Mouse (Mus musculus): ENCODE data around the gene Gm3159.
"Not testable (repeated sequence)": the region's sequence is repeated elsewhere in the genome, so short reads cannot be mapped to it uniquely, and the experiment has no call there.

Gene Gm3159

GRCm38 (mm10) chr14:4397226-4397625 is at the start of gene Gm3159:
Gene Gm3159, plus strand, starts transcription at chr14:4397526.
- not testable (repeated sequence) for DNase-seq (ENCODE audit: low spot score in 2 of 2)

DNA sequence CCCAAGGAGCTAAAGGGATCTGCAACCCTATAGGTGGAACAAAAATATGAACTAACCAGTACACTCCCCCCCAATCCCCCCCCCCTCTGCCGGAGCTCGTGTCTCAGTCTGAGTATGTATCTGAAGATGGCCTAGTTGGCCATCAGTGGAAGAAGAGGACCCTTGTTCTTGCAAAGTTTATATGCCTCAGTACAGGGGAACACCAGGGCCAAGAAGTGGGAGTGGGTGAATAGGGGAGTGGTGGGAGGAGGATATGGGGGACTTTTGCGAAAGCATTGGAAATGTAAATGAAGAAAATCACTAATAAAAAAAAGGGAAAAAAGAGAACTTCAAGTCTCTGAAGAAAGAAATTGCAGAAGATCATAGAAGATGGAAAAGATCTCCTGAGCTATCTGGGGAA is 28.3 kb upstream of the Gm3159 start:
- DNase-seq (ENCODE audit: low spot score in 2 of 2): not testable (repeated sequence)

- DNase-seq (ENCODE audit: low spot score in 2 of 2): not testable (repeated sequence)
Measured at GRCm38 (mm10) chr14:4369691-4370090, 27.6 kb upstream of the Gm3159 start.

DNA sequence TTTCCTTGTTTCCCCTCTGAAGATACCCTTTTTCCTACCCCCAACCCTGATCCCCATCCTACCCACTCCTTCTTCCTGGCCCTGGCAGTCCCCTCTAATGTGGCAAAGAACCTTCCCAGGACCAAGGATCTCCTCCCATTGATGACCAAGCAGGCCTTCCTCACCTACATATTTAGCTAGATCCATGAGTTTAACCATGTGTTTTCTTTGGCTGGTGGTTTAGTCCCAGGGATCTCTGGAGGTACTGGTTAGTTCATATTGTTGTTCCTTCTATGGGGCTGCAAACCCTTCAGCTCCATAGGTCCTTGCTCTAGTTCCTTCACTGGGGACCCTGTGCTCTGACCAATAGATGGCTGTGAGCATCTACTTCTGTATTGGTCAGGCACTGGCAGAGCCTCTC is 19.5 kb upstream of the Gm3159 start:
- DNase-seq (ENCODE audit: low spot score in 2 of 2): not testable (repeated sequence)

DNA sequence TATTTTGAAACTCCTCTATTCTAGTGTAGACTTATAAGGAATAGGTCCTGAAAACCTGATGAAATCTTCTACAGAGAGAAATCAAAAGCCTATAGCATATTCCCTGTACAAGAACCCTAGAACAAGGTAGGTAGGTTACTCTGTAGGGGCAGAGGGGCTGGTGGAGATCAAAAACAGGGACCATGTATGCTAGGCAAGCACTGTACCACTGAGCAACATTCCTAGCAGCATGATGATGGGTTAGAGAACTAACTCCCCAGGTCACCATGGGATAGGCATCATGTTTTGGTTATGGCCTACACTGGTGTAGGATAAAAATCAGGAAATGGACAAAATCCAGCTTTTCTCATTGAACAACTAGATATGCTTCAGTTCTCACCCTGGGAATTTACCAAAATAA is 11.7 kb upstream of the Gm3159 start:
- not testable (repeated sequence) for DNase-seq (ENCODE audit: low spot score in 2 of 2)

DNA sequence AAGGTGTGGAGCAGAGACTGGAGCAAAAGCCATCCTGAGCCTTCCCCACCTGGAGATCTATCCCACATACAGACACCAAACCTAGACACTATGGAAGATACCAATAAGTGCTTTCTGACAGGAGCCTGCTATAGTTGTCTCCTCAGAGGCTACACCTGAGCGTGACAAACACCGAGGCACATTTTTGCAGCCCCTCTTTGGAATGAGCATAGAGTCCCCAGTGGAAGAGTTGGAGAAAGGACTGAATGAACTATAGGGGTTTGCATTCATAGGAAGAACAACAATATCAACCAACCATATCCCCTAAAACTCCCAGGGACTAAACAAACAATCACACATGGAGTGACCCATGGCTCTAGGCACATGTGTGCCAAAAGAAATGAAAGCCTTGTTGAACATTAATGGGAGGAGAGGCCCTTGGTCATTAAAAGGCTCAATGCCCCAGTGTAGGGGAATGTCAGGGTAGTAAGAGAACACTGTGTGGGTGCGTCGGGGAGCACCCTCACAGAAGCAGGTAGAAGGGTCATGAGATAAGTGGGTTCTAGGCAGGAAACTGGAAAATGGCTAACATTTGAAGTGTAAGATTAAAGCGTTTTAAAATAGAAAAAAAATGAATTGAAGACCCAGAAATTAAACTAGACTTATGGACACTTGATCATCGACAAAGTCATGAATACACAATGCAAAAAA is 4.3 kb upstream of the Gm3159 start:
- DNase-seq (ENCODE audit: low spot score in 2 of 2): not testable (repeated sequence)

- not testable (repeated sequence) for DNase-seq (ENCODE audit: low spot score in 2 of 2)
Measured at GRCm38 (mm10) chr14:4398624-4399023, 1.3 kb downstream of the Gm3159 start.

DNA sequence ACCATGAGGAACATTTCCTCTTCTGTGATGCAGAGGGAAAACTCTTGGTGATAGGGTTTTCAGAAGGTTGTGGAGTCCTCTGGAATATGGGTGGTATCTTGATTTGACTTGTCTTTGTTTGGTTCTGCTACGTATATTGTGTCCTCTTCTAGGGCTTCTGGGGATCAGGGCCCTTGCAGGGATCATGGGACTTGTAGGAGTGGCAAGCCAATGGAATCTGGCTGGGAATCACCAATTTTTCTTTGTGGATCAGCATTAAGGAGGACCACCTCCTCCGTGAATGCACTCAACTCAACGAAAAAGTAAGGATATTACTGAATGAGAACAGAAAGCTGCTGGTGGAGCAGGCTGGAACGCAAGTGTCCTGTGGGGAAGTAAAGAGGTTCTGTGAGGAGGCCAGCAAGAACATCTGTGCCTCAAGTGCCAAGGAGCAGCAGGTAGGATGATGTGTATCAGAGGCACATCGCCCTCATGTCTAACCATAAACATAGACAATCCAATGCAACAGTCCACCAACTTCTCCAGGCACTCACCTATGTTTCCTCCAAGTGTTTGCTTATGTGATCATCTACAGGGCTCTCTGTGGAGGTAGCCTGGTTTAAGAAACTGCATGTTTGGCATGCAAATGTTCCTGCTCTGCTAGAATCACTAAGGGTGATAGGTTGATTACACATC is 2.9 kb downstream of the Gm3159 start:
- not testable (repeated sequence) for DNase-seq (ENCODE audit: low spot score in 2 of 2)

DNA sequence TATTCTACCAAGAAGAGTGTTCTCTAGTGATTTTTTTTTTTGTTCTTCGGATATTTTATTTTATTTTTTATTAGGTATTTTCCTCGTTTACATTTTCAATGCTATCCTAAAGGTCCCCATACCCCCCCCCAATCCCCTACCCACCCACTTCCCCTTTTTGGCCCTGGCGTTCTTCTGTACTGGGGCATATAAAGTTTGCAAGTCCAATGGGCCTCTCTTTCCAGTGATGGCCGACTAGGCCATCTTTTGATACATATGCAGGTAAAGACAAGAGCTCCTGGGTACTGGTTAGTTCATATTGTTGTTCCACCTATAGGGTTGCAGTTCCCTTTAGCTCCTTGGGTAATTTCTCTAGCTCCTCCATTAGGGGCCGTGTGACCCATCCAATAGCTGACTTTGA is 3.9 kb downstream of the Gm3159 start:
- DNase-seq (ENCODE audit: low spot score in 2 of 2): not testable (repeated sequence)

- DNase-seq (ENCODE audit: low spot score in 2 of 2): not testable (repeated sequence)
Measured at GRCm38 (mm10) chr14:4403840-4404239, 6.5 kb downstream of the Gm3159 start.

GRCm38 (mm10) chr14:4409939-4410338 is 12.6 kb downstream of the Gm3159 start:
- DNase-seq (ENCODE audit: low spot score in 2 of 2): not testable (repeated sequence)

DNA sequence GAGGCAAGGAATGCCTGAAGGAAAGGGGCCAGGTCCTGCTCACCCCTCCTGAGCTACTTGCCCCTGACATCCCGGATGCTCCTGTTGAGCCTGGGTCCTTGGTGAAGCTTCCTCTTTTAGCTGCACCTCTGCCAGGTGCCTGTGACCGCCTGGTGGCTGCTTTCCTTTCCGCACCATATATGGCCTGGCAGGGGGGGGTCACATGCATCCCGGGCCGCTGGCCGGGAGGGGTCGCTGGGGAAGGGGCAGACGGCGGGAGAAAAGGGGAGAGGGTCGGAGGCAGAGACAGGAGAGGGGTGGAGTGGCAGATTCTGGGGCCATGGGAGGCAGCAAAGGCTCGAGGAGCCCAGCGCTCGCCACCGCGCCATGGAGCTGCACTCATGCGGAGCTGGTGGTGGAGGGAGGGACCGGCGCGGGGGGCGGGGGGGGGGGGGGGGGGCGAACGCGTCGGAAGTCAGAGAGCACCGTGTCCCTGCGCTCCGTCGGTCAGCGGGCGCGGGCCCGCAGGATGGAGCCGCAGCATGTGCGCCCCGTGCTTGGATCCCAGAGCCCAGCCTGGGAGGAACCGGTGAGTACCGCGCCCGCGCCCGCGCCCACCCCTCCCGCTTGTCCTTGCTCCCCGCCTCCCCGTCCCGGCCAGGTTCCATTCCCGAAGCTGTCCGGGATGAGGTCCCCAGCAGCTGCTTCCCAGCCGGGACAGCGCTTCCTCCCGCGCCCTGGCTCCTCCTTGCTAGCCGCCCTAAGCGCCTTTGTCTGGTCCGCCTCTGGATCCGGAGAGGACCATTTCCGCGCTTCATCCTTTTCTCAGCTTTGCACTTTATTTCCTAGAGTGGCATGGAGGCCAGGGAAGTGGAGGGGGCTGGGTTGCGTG is 17.9 kb downstream of the Gm3159 start, which contains the start of gene Gm3164:
Gene Gm3164, plus strand, starts transcription at position 484 of the 871 bp plus-strand sequence.
- DNase-seq (ENCODE audit: low spot score in 2 of 2): not testable (repeated sequence)

DNA sequence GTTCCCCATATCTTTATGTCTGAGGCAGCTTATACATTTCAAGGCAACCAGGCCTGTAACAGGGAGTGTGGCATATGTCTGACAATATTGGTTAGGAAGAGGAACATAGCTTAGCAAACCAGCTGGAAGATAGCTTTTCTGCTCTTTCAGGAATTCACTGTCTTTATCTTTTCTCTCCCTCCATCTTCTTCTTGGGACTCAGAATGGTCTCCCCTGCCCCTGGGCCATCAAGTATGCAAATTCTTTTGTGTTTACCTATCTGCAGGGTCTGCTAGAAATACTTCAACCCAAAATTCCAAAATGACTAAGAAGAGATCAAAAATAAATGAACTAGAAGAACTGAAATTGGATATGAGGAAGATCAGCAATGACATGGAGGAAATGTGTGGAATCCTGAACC is 33.4 kb downstream of the Gm3159 start, which contains the start of gene Gm3173:
Gene Gm3173, plus strand, starts transcription at position 301 of the 400 bp plus-strand sequence.
- DNase-seq (ENCODE audit: low spot score in 2 of 2): not testable (repeated sequence)
